In genomic region chr7:15987661-15988356, GRCm38 (mm10) we compare ENCODE assay signal across 12 mouse cellular contexts. TPM values are rescaled to one million over a fixed set of nuclear protein-coding genes. Genes with fewer than 3 reads are reported as not detected.
A peak's percentile ranks its signal among the peaks of the same experiment; 100 is the strongest.
DNase-seq lines count a peak whose midpoint lies in the region; ATAC-seq and TF ChIP-seq lines count a peak whose summit lies in the region.
"Had no signal": no experiment of that assay in that cellular context is flagged by ENCODE, and none has a peak within 500 bp of the region (broad histone marks: within the 10 kb centered on the region; RNA-seq: fewer than 3 reads in every experiment).

No protein-coding gene starts in this region.

- H3K4me1 ChIP-seq in hindbrain, embryonic 14.5 days (replicated peaks; ENCODE audit: control insufficient read depth, insufficient read depth, low read length): no peaks in the 10 kb centered on the region
- no peaks in the 10 kb centered on the region for H3K4me1 ChIP-seq in hindbrain, embryonic 11.5 days (replicated peaks; ENCODE audit: control insufficient read depth, insufficient read depth, low read length)
- H3K4me1 ChIP-seq in liver, embryonic 14.5 days (replicated peaks; ENCODE audit: control insufficient read depth in 2 of 2, insufficient read depth in 2 of 2, low read length in 1 of 2): peaks cover 0 to 1% of the 10 kb centered on the region in 2 experiments; a peak in 2 of 4 replicates
- no peaks in the 10 kb centered on the region; the same call in 1 of the 2 replicates for H3K4me1 ChIP-seq in liver, embryonic 11.5 days (replicated peaks; ENCODE audit: control insufficient read depth, insufficient read depth, low read length)
- H3K4me1 ChIP-seq in E14TG2a.4 (replicated peaks; ENCODE audit: low read depth, low read length): peaks cover 55% of the 10 kb centered on the region

- no peaks in the 10 kb centered on the region for H3K9me3 ChIP-seq in hindbrain, embryonic 14.5 days (ENCODE audit: control insufficient read depth, low read length)
- H3K9me3 ChIP-seq in hindbrain, embryonic 11.5 days (ENCODE audit: control insufficient read depth, low read length): no peaks in the 10 kb centered on the region
- H3K9me3 ChIP-seq in liver, embryonic 14.5 days (ENCODE audit: control insufficient read depth, low read length): no peaks in the 10 kb centered on the region
- no peaks in the 10 kb centered on the region for H3K9me3 ChIP-seq in liver, embryonic 11.5 days (ENCODE audit: control insufficient read depth, low read length)
- no peaks in the 10 kb centered on the region for H3K9me3 ChIP-seq in E14TG2a.4 (ENCODE audit: low read length)

- TF ChIP-seq CTCF in liver, embryonic 14.5 days (IDR thresholded peaks at IDR 0.05; ENCODE audit: low read depth): 0 out of 2 replicates have a peak, but pooled peaks have one; percentile 7
- TF ChIP-seq CTCF in E14TG2a.4 (conservative IDR thresholded peaks at IDR 0.05; ENCODE audit: low read length): no peak

- H3K27me3 ChIP-seq in hindbrain, embryonic 14.5 days (ENCODE audit: control insufficient read depth, insufficient read depth, low read length): no peaks in the 10 kb centered on the region
- no peaks in the 10 kb centered on the region for H3K27me3 ChIP-seq in hindbrain, embryonic 11.5 days (ENCODE audit: control insufficient read depth, insufficient read depth, low read length)
- H3K27me3 ChIP-seq in liver, embryonic 14.5 days (ENCODE audit: control insufficient read depth, insufficient read depth, low read length): no peaks in the 10 kb centered on the region
- H3K27me3 ChIP-seq in liver, embryonic 11.5 days (replicated peaks; ENCODE audit: control insufficient read depth, insufficient read depth, low read length): no peaks in the 10 kb centered on the region
- H3K27me3 ChIP-seq in E14TG2a.4 (ENCODE audit: insufficient read depth, low read length): no peaks in the 10 kb centered on the region

- no peak overlapping the region for H3K4me2 ChIP-seq in hindbrain, embryonic 14.5 days (replicated peaks)
- H3K4me2 ChIP-seq in hindbrain, embryonic 11.5 days (replicated peaks; ENCODE audit: low read depth, low read length): no peak overlapping the region
- no peak overlapping the region for H3K4me2 ChIP-seq in liver, embryonic 14.5 days (ENCODE audit: low read depth)
- H3K4me2 ChIP-seq in liver, embryonic 11.5 days: no peak overlapping the region

- peak; percentile 22; the same call in 1 of the 2 replicates for ATAC-seq in hindbrain, embryonic 14.5 days (ENCODE audit: low FRiP score)
- ATAC-seq in hindbrain, embryonic 11.5 days (ENCODE audit: low FRiP score): no peak; the same call in 1 of the 2 replicates
- no peak for ATAC-seq in liver, embryonic 14.5 days (ENCODE audit: insufficient read depth)
- ATAC-seq in liver, embryonic 11.5 days (replicated peaks; ENCODE audit: low FRiP score): no peak
- ATAC-seq: forebrain, embryonic 14.5 days had no signal

- no peak overlapping the region for H3K4me3 ChIP-seq in hindbrain, embryonic 14.5 days (replicated peaks; ENCODE audit: low read length)
- no peak overlapping the region for H3K4me3 ChIP-seq in hindbrain, embryonic 11.5 days (ENCODE audit: low read depth, low read length)
- H3K4me3 ChIP-seq in liver, embryonic 14.5 days (ENCODE audit: insufficient read depth in 1 of 2, low read depth in 2 of 2, low read length in 2 of 2): no peak overlapping the region
- H3K4me3 ChIP-seq in liver, embryonic 11.5 days (ENCODE audit: low read depth, low read length): no peak overlapping the region
- peak overlapping the region; percentile 63; the same call in 1 of the 2 replicates for H3K4me3 ChIP-seq in E14TG2a.4 (replicated peaks; ENCODE audit: low read length)

- no peak overlapping the region for H3K9ac ChIP-seq in hindbrain, embryonic 14.5 days
- H3K9ac ChIP-seq in hindbrain, embryonic 11.5 days (ENCODE audit: low read depth, low read length): no peak overlapping the region
- no peak overlapping the region for H3K9ac ChIP-seq in liver, embryonic 14.5 days (replicated peaks)
- no peak overlapping the region for H3K9ac ChIP-seq in liver, embryonic 11.5 days (ENCODE audit: low read depth, low read length)

- H3K27ac ChIP-seq in hindbrain, embryonic 14.5 days: no peak overlapping the region
- no peak overlapping the region for H3K27ac ChIP-seq in hindbrain, embryonic 11.5 days (ENCODE audit: low read depth, low read length)
- H3K27ac ChIP-seq in liver, embryonic 14.5 days: no peak overlapping the region
- H3K27ac ChIP-seq in liver, embryonic 11.5 days (ENCODE audit: low read depth, low read length): no peak overlapping the region

- no peak for DNase-seq in hindbrain, embryonic 14.5 days (ENCODE audit: low spot score)
- no peak for DNase-seq in hindbrain, embryonic 11.5 days (ENCODE audit: low spot score)
- no peak for DNase-seq in liver, embryonic 14.5 days (ENCODE audit: low read depth in 3 of 3, low spot score in 3 of 3)
- no peak for DNase-seq in liver, embryonic 11.5 days (ENCODE audit: low spot score)
- peak; percentile 52 for DNase-seq in kidney, adult 9 months
- DNase-seq in spleen, postnatal 4 days (ENCODE audit: low spot score in 2 of 2): no peak
- DNase-seq: adrenal gland, postnatal 36 days; cerebellum, adult 18-20 months; heart, postnatal 4 days; thymus, postnatal 14 days had no signal

- peaks cover 55% of the 10 kb centered on the region for H3K36me3 ChIP-seq in hindbrain, embryonic 14.5 days (replicated peaks; ENCODE audit: control insufficient read depth, insufficient read depth)
- peaks cover 16% of the 10 kb centered on the region for H3K36me3 ChIP-seq in hindbrain, embryonic 11.5 days (ENCODE audit: control insufficient read depth, insufficient read depth, low read length)
- H3K36me3 ChIP-seq in liver, embryonic 14.5 days (replicated peaks; ENCODE audit: control insufficient read depth, insufficient read depth, low read depth): peaks cover 7% of the 10 kb centered on the region; the same call in 1 of the 2 replicates
- peaks cover 35% of the 10 kb centered on the region for H3K36me3 ChIP-seq in liver, embryonic 11.5 days (ENCODE audit: control insufficient read depth, insufficient read depth, low read length)
- H3K36me3 ChIP-seq in E14TG2a.4 (ENCODE audit: insufficient read depth, low read length): peaks cover 64% of the 10 kb centered on the region

- 92% methylated on average over 16 of the region's 16 CpGs for WGBS in hindbrain, embryonic 14.5 days
- WGBS in hindbrain, embryonic 11.5 days: 93% methylated on average over 16 of the region's 16 CpGs
- WGBS in liver, embryonic 14.5 days (ENCODE audit: insufficient replicate concordance): 82% methylated on average over 16 of the region's 16 CpGs
- 94% methylated on average over 16 of the region's 16 CpGs for WGBS in liver, embryonic 11.5 days

- no peak for TF ChIP-seq EP300 in liver, embryonic 14.5 days (IDR thresholded peaks at IDR 0.05; ENCODE audit: low read depth)

RNA-seq across cellular contexts. Expression of gene Ehd2, which starts 20.4 kb away (rescaled TPM):
- 5.6 and 6.6 TPM in 2 replicates for polyA plus RNA-seq in hindbrain, embryonic 14.5 days (2014; fragmentation: Nextera tagmentation; extraction: Ambion mirVana)
- polyA plus RNA-seq in hindbrain, embryonic 11.5 days (2014; fragmentation: Nextera tagmentation; extraction: Ambion mirVana): 6.4 and 10.9 TPM in 2 replicates
- 2.5 and 2.7 TPM in 2 replicates for polyA plus RNA-seq in liver, embryonic 14.5 days (2012; rRNA removed)
- 3.0 and 3.2 TPM in 2 replicates for polyA plus RNA-seq in liver, embryonic 14.5 days (2014; fragmentation: Nextera tagmentation; extraction: Ambion mirVana)
- 7.5 and 10.8 TPM in 2 replicates for polyA plus RNA-seq in liver, embryonic 11.5 days (2014; fragmentation: Nextera tagmentation; extraction: Ambion mirVana)

RNA-seq across cellular contexts. Expression of gene Nop53, which starts 41.9 kb away (rescaled TPM):
- 113 and 114 TPM in 2 replicates for polyA plus RNA-seq in hindbrain, embryonic 14.5 days (2014; fragmentation: Nextera tagmentation; extraction: Ambion mirVana)
- polyA plus RNA-seq in hindbrain, embryonic 11.5 days (2014; fragmentation: Nextera tagmentation; extraction: Ambion mirVana): 176 and 180 TPM in 2 replicates
- polyA plus RNA-seq in liver, embryonic 14.5 days (2012; rRNA removed): 32.1 and 56.9 TPM in 2 replicates
- 75.9 and 96.8 TPM in 2 replicates for polyA plus RNA-seq in liver, embryonic 14.5 days (2014; fragmentation: Nextera tagmentation; extraction: Ambion mirVana)
- 217 and 219 TPM in 2 replicates for polyA plus RNA-seq in liver, embryonic 11.5 days (2014; fragmentation: Nextera tagmentation; extraction: Ambion mirVana)

RNA-seq across cellular contexts. Expression of gene Bicra, which starts 59.9 kb away (rescaled TPM):
- polyA plus RNA-seq in hindbrain, embryonic 14.5 days (2014; fragmentation: Nextera tagmentation; extraction: Ambion mirVana): 7.9 and 8.8 TPM in 2 replicates
- polyA plus RNA-seq in hindbrain, embryonic 11.5 days (2014; fragmentation: Nextera tagmentation; extraction: Ambion mirVana): 6.6 and 9.2 TPM in 2 replicates
- polyA plus RNA-seq in liver, embryonic 14.5 days (2012; rRNA removed): 1.8 and 2.2 TPM in 2 replicates
- polyA plus RNA-seq in liver, embryonic 14.5 days (2014; fragmentation: Nextera tagmentation; extraction: Ambion mirVana): 0.83 and 1.5 TPM in 2 replicates
- polyA plus RNA-seq in liver, embryonic 11.5 days (2014; fragmentation: Nextera tagmentation; extraction: Ambion mirVana): 5.3 and 7.3 TPM in 2 replicates
